Mouse (Mus musculus) brown adipose tissue, adult 24 weeks (tissue): ENCODE results near the gene Amotl2. TPM values are rescaled to one million over a fixed set of nuclear protein-coding genes. Genes with fewer than 3 reads are reported as not detected.
A peak's percentile ranks its signal among the peaks of the same experiment; 100 is the strongest.
"Not testable (repeated sequence)": the region's sequence is repeated elsewhere in the genome, so short reads cannot be mapped to it uniquely, and the experiment has no call there.

Experiments used
- H3K27ac ChIP-seq: fragments of 200-500 bp; replicated peaks from 2 replicates; pipeline ENCODE4 v1.5.1; 2012; ENCODE audit warnings: low read depth, mild to moderate bottlenecking, low read length
- H3K4me1 ChIP-seq: fragments of 200-500 bp; 2 replicates; pipeline ENCODE4 v1.6.1; 2012; ENCODE audit warnings: low read length, mixed read lengths; ENCODE audit not compliant: control insufficient read depth, insufficient read depth, insufficient read length
- H3K4me3 ChIP-seq: fragments of 200-500 bp; 2 replicates; pipeline ENCODE4 v1.5.1; 2012; ENCODE audit warnings: low read depth, mild to moderate bottlenecking, low read length, moderate library complexity; ENCODE audit not compliant: insufficient read depth
- polyA plus RNA-seq: library from polyadenylated mRNA; stranded (reverse); fragments of >200 nt; gene quantifications from 2 replicates; pipeline ENCODE4 v1.2.4, GENCODE M21; 2012; ENCODE audit not compliant: missing spikeins, insufficient read depth, insufficient read length

Gene Amotl2
- polyA plus RNA-seq, 1 experiment, result 33.0 TPM

GRCm38 (mm10) chr9:102764540-102764939 is 48.1 kb downstream of the Amotl2 start:
- H3K4me1 ChIP-seq, result peaks cover 16% of the 10 kb centered on the region
- not testable (repeated sequence) for H3K4me3 ChIP-seq, H3K27ac ChIP-seq

GRCm38 (mm10) chr9:102766741-102767140 is 50.3 kb downstream of the Amotl2 start:
- Histone ChIP-seq H3K4me1 (peaks cover 13% of the 10 kb centered on the region), H3K27ac (no peak overlapping the region), H3K4me3 (no peak overlapping the region)

- H3K27ac ChIP-seq, result no peak overlapping the region
- H3K4me1 ChIP-seq, result 0 out of 2 replicates have a peak, but pooled peaks cover 4% of the 10 kb centered on the region
- no peak overlapping the region for H3K4me3 ChIP-seq
Observed at GRCm38 (mm10) chr9:102769257-102769656, 52.8 kb downstream of the Amotl2 start.

- no peak overlapping the region for H3K4me3 ChIP-seq
- no peak overlapping the region for H3K27ac ChIP-seq
- H3K4me1 ChIP-seq, result 0 out of 2 replicates have a peak, but pooled peaks cover 4% of the 10 kb centered on the region
Observed at GRCm38 (mm10) chr9:102770190-102770589, 53.7 kb downstream of the Amotl2 start.

DNA sequence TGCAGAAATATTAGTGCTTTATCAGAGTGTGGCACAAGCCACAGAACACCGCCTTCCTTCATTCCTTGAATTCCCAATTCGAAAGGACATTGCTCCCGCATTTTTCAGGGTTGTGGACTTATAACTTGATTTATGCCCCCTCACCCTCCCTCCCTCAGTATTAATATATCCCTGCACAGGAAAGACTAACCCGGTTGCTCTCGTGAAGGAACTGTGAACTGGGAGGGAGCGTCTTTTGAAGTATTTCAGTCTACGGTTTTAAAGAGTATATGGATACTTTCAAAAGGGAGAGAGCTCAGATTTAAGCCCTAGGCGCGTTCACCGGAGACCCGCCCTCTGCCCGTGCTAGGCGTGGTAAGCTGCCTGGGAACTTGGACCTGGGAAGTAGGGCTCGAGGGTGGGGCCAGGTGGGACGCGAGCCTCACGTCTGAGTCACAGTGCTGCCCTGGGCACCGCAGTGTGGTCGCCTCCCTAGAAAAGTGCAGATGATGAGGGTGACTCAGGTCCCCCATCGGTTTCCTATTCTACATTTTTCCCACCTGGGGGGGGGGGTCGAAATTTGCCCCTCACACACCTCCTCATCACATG is 54.9 kb downstream of the Amotl2 start:
- H3K27ac ChIP-seq, result no peak overlapping the region
- H3K4me3 ChIP-seq, result no peak overlapping the region
- 0 out of 2 replicates have a peak, but pooled peaks cover 4% of the 10 kb centered on the region for H3K4me1 ChIP-seq

GRCm38 (mm10) chr9:102777631-102778591 is 61.4 kb downstream of the Amotl2 start:
- Histone ChIP-seq H3K27ac (peak overlapping the region; percentile 88), H3K4me3 (0 out of 2 replicates have a peak overlapping the region, but pooled peaks have one; percentile 4), H3K4me1 (peaks cover 19% of the 10 kb centered on the region)

DNA sequence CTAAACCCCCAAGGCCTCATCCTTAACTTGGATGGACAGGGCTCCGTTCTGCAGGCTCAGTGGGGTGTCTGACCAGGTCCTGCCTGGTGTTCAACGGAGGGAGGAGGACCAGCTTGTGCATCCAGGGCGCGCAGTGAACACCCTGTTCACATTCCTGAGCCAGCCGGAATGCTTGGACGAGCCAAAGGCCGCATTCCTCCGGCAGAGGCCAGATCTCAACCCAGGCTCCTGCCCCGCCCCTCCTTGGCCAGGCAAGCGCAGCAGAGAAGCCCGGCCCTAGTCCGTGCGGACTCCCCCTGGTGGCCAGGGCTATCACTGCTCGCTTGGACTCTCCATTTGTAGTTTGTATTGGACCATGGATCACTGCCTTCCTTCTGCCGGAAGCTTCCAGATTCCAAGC is 63.0 kb downstream of the Amotl2 start:
- Histone ChIP-seq H3K4me1 (peaks cover 24% of the 10 kb centered on the region), H3K4me3 (0 out of 2 replicates have a peak overlapping the region, but pooled peaks have one; percentile 1), H3K27ac (peak overlapping the region; percentile 86)

Other genes starting within 250 kb of the Amotl2 start
- gene Ky, start 210.9 kb upstream of the Amotl2 start, polyA plus RNA-seq, result 0.63 and 0.75 TPM in 2 replicates
- 362 and 412 TPM in 2 replicates for gene Anapc13, start 90.4 kb upstream of the Amotl2 start, polyA plus RNA-seq
- gene Cep63, start 90.1 kb upstream of the Amotl2 start, polyA plus RNA-seq, result 39.6 and 41.8 TPM in 2 replicates
- 29.7 and 34.5 TPM in 2 replicates for gene Ryk, start 118.2 kb downstream of the Amotl2 start, polyA plus RNA-seq